Mouse (Mus musculus): ENCODE measurements around the gene Mfsd4b2.

GRCm38 (mm10) chr10:39960441-39960822 is 33.7 kb upstream of the Mfsd4b2 start:
- TF ChIP-seq CTCF (IDR thresholded peaks at IDR 0.05; ENCODE audit: low read depth, low read length) (no peak; the same call in none of the 2 replicates), POLR2A (IDR thresholded peaks at IDR 0.05; ENCODE audit: borderline replicate concordance, low read depth, low read length) (no peak)
